Mouse (Mus musculus): Measurements from ENCODE around the gene Gm20837.
"Not testable (repeated sequence)": the region's sequence is repeated elsewhere in the genome, so short reads cannot be mapped to it uniquely, and the experiment has no call there.

Gene Gm20837

DNA sequence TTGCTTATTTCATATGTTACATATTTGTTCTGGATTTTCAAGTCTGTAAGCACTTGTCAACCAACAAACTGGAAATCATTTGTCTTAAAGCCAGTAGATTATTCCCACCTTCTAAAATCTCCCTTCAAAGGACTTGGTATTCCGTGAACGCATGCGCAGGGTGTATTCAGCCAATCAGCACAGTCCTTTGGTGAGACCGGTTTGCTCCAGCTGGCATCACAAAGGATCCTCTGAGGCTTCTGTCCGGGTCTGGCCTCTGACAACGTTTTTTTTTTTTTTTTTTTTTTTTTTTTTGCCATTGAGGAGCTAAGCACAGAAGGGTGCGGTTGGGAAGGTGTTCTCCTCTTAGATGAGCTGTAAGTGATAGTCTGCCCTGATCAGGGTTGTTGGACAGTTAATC is at the start of gene Gm20837:
Gene Gm20837 (plus strand): TSS at position 301 of the 400 bp plus-strand sequence.
- not testable (repeated sequence) for DNase-seq
